Mouse (Mus musculus): ENCODE data around the gene Cdc37l1. TPM values are rescaled to one million over a fixed set of nuclear protein-coding genes. Genes with fewer than 3 reads are reported as not detected.

The Cdc37l1 gene
- polyA plus RNA-seq, 1 experiment from 2014 or later: 51.6 TPM

- Histone ChIP-seq H3K9ac (replicated peaks; ENCODE audit: low read depth, low read length) (no peak overlapping the region), H3K4me3 (ENCODE audit: low read depth, low read length) (no peak overlapping the region), H3K27ac (ENCODE audit: low read length) (no peak overlapping the region), H3K36me3 (ENCODE audit: control insufficient read depth, insufficient read depth, low read length) (peaks cover 49% of the 10 kb centered on the region), H3K27me3 (ENCODE audit: control insufficient read depth, insufficient read depth, low read length) (no peaks in the 10 kb centered on the region), H3K4me2 (replicated peaks; ENCODE audit: low read depth, low read length) (no peak overlapping the region), H3K4me1 (ENCODE audit: control insufficient read depth, insufficient read depth, low read length) (no peaks in the 10 kb centered on the region), H3K9me3 (ENCODE audit: control insufficient read depth, low read depth, low read length) (no peaks in the 10 kb centered on the region)
- WGBS: 89% methylated on average over 12 of the region's 12 CpGs
- no peak for ATAC-seq (ENCODE audit: insufficient number of reproducible peaks, insufficient read depth, low FRiP score, low read depth)
These were observed 21.3 kb downstream of the Cdc37l1 start for GRCm38 (mm10) chr19:29011355-29011990.

- Histone ChIP-seq H3K9ac (replicated peaks; ENCODE audit: low read depth, low read length) (no peak overlapping the region), H3K9me3 (ENCODE audit: control insufficient read depth, low read depth, low read length) (no peaks in the 10 kb centered on the region), H3K27ac (ENCODE audit: low read length) (no peak overlapping the region), H3K4me3 (ENCODE audit: low read depth, low read length) (no peak overlapping the region), H3K4me2 (replicated peaks; ENCODE audit: low read depth, low read length) (no peak overlapping the region), H3K27me3 (ENCODE audit: control insufficient read depth, insufficient read depth, low read length) (no peaks in the 10 kb centered on the region), H3K4me1 (ENCODE audit: control insufficient read depth, insufficient read depth, low read length) (no peaks in the 10 kb centered on the region), H3K36me3 (ENCODE audit: control insufficient read depth, insufficient read depth, low read length) (peaks cover 41% of the 10 kb centered on the region)
- 82% methylated on average over 5 of the region's 5 CpGs for WGBS
- no peak for ATAC-seq (ENCODE audit: insufficient number of reproducible peaks, insufficient read depth, low FRiP score, low read depth)
These were observed 24.4 kb downstream of the Cdc37l1 start for GRCm38 (mm10) chr19:29014466-29015055.

GRCm38 (mm10) chr19:29015410-29016203 is 25.5 kb downstream of the Cdc37l1 start:
- Histone ChIP-seq H3K36me3 (ENCODE audit: control insufficient read depth, insufficient read depth, low read length) (peaks cover 40% of the 10 kb centered on the region), H3K27ac (ENCODE audit: low read length) (no peak overlapping the region)
- no peak for ATAC-seq (ENCODE audit: insufficient number of reproducible peaks, insufficient read depth, low FRiP score, low read depth)

GRCm38 (mm10) chr19:29016204-29016765 is 26.1 kb downstream of the Cdc37l1 start:
- Histone ChIP-seq H3K9ac (replicated peaks; ENCODE audit: low read depth, low read length) (no peak overlapping the region), H3K4me3 (ENCODE audit: low read depth, low read length) (no peak overlapping the region), H3K4me1 (ENCODE audit: control insufficient read depth, insufficient read depth, low read length) (no peaks in the 10 kb centered on the region), H3K36me3 (ENCODE audit: control insufficient read depth, insufficient read depth, low read length) (peaks cover 39% of the 10 kb centered on the region), H3K27ac (ENCODE audit: low read length) (no peak overlapping the region), H3K9me3 (ENCODE audit: control insufficient read depth, low read depth, low read length) (no peaks in the 10 kb centered on the region), H3K27me3 (ENCODE audit: control insufficient read depth, insufficient read depth, low read length) (no peaks in the 10 kb centered on the region), H3K4me2 (replicated peaks; ENCODE audit: low read depth, low read length) (no peak overlapping the region)
- no peak for ATAC-seq (ENCODE audit: insufficient number of reproducible peaks, insufficient read depth, low FRiP score, low read depth)
- WGBS: 83% methylated on average over 5 of the region's 5 CpGs

More at GRCm38 (mm10) chr19:29015410-29016203, 25.5 kb downstream of the Cdc37l1 start:
- WGBS: 86% methylated on average over 8 of the region's 8 CpGs
- no peak overlapping the region for H3K9ac ChIP-seq (replicated peaks; ENCODE audit: low read depth, low read length)
- no peak overlapping the region for H3K4me2 ChIP-seq (replicated peaks; ENCODE audit: low read depth, low read length)
- H3K27me3 ChIP-seq (ENCODE audit: control insufficient read depth, insufficient read depth, low read length): no peaks in the 10 kb centered on the region
- H3K4me3 ChIP-seq (ENCODE audit: low read depth, low read length): no peak overlapping the region
- no peaks in the 10 kb centered on the region for H3K4me1 ChIP-seq (ENCODE audit: control insufficient read depth, insufficient read depth, low read length)
- H3K9me3 ChIP-seq (ENCODE audit: control insufficient read depth, low read depth, low read length): no peaks in the 10 kb centered on the region

GRCm38 (mm10) chr19:29016786-29017185 is 26.6 kb downstream of the Cdc37l1 start:
- peaks cover 40% of the 10 kb centered on the region for H3K36me3 ChIP-seq (ENCODE audit: control insufficient read depth, insufficient read depth, low read length)

GRCm38 (mm10) chr19:29019647-29020046 is 29.5 kb downstream of the Cdc37l1 start:
- Histone ChIP-seq H3K27ac (ENCODE audit: low read length) (no peak overlapping the region), H3K27me3 (ENCODE audit: control insufficient read depth, insufficient read depth, low read length) (no peaks in the 10 kb centered on the region), H3K4me2 (replicated peaks; ENCODE audit: low read depth, low read length) (no peak overlapping the region), H3K36me3 (ENCODE audit: control insufficient read depth, insufficient read depth, low read length) (peaks cover 29% of the 10 kb centered on the region; the same call in 1 of the 2 replicates), H3K4me3 (ENCODE audit: low read depth, low read length) (no peak overlapping the region), H3K9ac (replicated peaks; ENCODE audit: low read depth, low read length) (no peak overlapping the region), H3K4me1 (ENCODE audit: control insufficient read depth, insufficient read depth, low read length) (no peaks in the 10 kb centered on the region), H3K9me3 (ENCODE audit: control insufficient read depth, low read depth, low read length) (no peaks in the 10 kb centered on the region)
- ATAC-seq (ENCODE audit: insufficient number of reproducible peaks, insufficient read depth, low FRiP score, low read depth): no peak
- 92% methylated on average over 3 of the region's 3 CpGs for WGBS

More at GRCm38 (mm10) chr19:29016786-29017185, 26.6 kb downstream of the Cdc37l1 start:
- no peak overlapping the region for H3K9ac ChIP-seq (replicated peaks; ENCODE audit: low read depth, low read length)
- no peak overlapping the region for H3K4me3 ChIP-seq (ENCODE audit: low read depth, low read length)
- WGBS: 80% methylated on average over 5 of the region's 5 CpGs
- H3K4me2 ChIP-seq (replicated peaks; ENCODE audit: low read depth, low read length): no peak overlapping the region
- no peaks in the 10 kb centered on the region for H3K27me3 ChIP-seq (ENCODE audit: control insufficient read depth, insufficient read depth, low read length)
- ATAC-seq (ENCODE audit: insufficient number of reproducible peaks, insufficient read depth, low FRiP score, low read depth): no peak
- H3K9me3 ChIP-seq (ENCODE audit: control insufficient read depth, low read depth, low read length): no peaks in the 10 kb centered on the region
- no peaks in the 10 kb centered on the region for H3K4me1 ChIP-seq (ENCODE audit: control insufficient read depth, insufficient read depth, low read length)
- no peak overlapping the region for H3K27ac ChIP-seq (ENCODE audit: low read length)

- ATAC-seq (ENCODE audit: insufficient number of reproducible peaks, insufficient read depth, low FRiP score, low read depth): no peak
- Histone ChIP-seq H3K9ac (replicated peaks; ENCODE audit: low read depth, low read length) (no peak overlapping the region), H3K27me3 (ENCODE audit: control insufficient read depth, insufficient read depth, low read length) (no peaks in the 10 kb centered on the region), H3K36me3 (ENCODE audit: control insufficient read depth, insufficient read depth, low read length) (peaks cover 39% of the 10 kb centered on the region; the same call in 1 of the 2 replicates), H3K4me3 (ENCODE audit: low read depth, low read length) (no peak overlapping the region), H3K9me3 (ENCODE audit: control insufficient read depth, low read depth, low read length) (no peaks in the 10 kb centered on the region), H3K27ac (ENCODE audit: low read length) (no peak overlapping the region), H3K4me1 (ENCODE audit: control insufficient read depth, insufficient read depth, low read length) (no peaks in the 10 kb centered on the region), H3K4me2 (replicated peaks; ENCODE audit: low read depth, low read length) (no peak overlapping the region)
- 90% methylated on average over 7 of the region's 7 CpGs for WGBS
These were observed 31.7 kb downstream of the Cdc37l1 start for GRCm38 (mm10) chr19:29021754-29022345.

GRCm38 (mm10) chr19:29024391-29024947 is 34.3 kb downstream of the Cdc37l1 start:
- Histone ChIP-seq H3K4me2 (replicated peaks; ENCODE audit: low read depth, low read length) (no peak overlapping the region), H3K9me3 (ENCODE audit: control insufficient read depth, low read depth, low read length) (no peaks in the 10 kb centered on the region), H3K4me3 (ENCODE audit: low read depth, low read length) (no peak overlapping the region), H3K27ac (ENCODE audit: low read length) (no peak overlapping the region), H3K4me1 (ENCODE audit: control insufficient read depth, insufficient read depth, low read length) (no peaks in the 10 kb centered on the region), H3K9ac (replicated peaks; ENCODE audit: low read depth, low read length) (no peak overlapping the region), H3K27me3 (ENCODE audit: control insufficient read depth, insufficient read depth, low read length) (no peaks in the 10 kb centered on the region), H3K36me3 (ENCODE audit: control insufficient read depth, insufficient read depth, low read length) (peaks cover 30% of the 10 kb centered on the region; the same call in 1 of the 2 replicates)
- 70% methylated on average over 11 of the region's 11 CpGs for WGBS
- peak; percentile 10; the same call in 1 of the 2 replicates for ATAC-seq (ENCODE audit: insufficient number of reproducible peaks, insufficient read depth, low FRiP score, low read depth)

All from stomach, embryonic 14.5 days (tissue).